Mouse (Mus musculus): ENCODE data around the gene Slc12a8. TPM values are rescaled to one million over a fixed set of nuclear protein-coding genes. Genes with fewer than 3 reads are reported as not detected.
"Not testable (repeated sequence)": the region's sequence is repeated elsewhere in the genome, so short reads cannot be mapped to it uniquely, and the experiment has no call there.

Slc12a8 gene
- total RNA-seq (2015) (not detected in 2 replicates), total RNA-seq (2017) (not detected in 2 replicates)

GRCm38 (mm10) chr16:33516807-33517565 lies at the start of gene Slc12a8:
Gene Slc12a8 (plus strand): TSS chr16:33517328.
- no peak for ATAC-seq (replicated peaks; ENCODE audit: poor library complexity)

- no peak for ATAC-seq (replicated peaks; ENCODE audit: poor library complexity)
Observed at GRCm38 (mm10) chr16:33467451-33467850, 49.7 kb upstream of the Slc12a8 start.

- ATAC-seq (replicated peaks; ENCODE audit: poor library complexity), result no peak
Observed at GRCm38 (mm10) chr16:33469973-33470372, 47.2 kb upstream of the Slc12a8 start.

- ATAC-seq (replicated peaks; ENCODE audit: poor library complexity), result 0 out of 2 replicates have a peak, but pooled peaks have one; percentile 31
Observed at GRCm38 (mm10) chr16:33474381-33474780, 42.7 kb upstream of the Slc12a8 start.

- no peak for ATAC-seq (replicated peaks; ENCODE audit: poor library complexity)
Observed at GRCm38 (mm10) chr16:33479926-33480325, 37.2 kb upstream of the Slc12a8 start.

- ATAC-seq (replicated peaks; ENCODE audit: poor library complexity), result peak; percentile 83
Observed at GRCm38 (mm10) chr16:33481148-33481547, 36.0 kb upstream of the Slc12a8 start.

GRCm38 (mm10) chr16:33482309-33482708 lies 34.8 kb upstream of the Slc12a8 start:
- ATAC-seq (replicated peaks; ENCODE audit: poor library complexity), result no peak

GRCm38 (mm10) chr16:33487709-33488108 lies 29.4 kb upstream of the Slc12a8 start:
- ATAC-seq (replicated peaks; ENCODE audit: poor library complexity), result no peak

- no peak for ATAC-seq (replicated peaks; ENCODE audit: poor library complexity)
Observed at GRCm38 (mm10) chr16:33494374-33494773, 22.8 kb upstream of the Slc12a8 start.

GRCm38 (mm10) chr16:33508082-33508481 lies 9.0 kb upstream of the Slc12a8 start:
- ATAC-seq (replicated peaks; ENCODE audit: poor library complexity), result no peak

GRCm38 (mm10) chr16:33509231-33509630 lies 7.9 kb upstream of the Slc12a8 start:
- not testable (repeated sequence) for ATAC-seq (replicated peaks; ENCODE audit: poor library complexity)

GRCm38 (mm10) chr16:33510856-33511255 lies 6.3 kb upstream of the Slc12a8 start:
- not testable (repeated sequence) for ATAC-seq (replicated peaks; ENCODE audit: poor library complexity)

- no peak for ATAC-seq (replicated peaks; ENCODE audit: poor library complexity)
Observed at GRCm38 (mm10) chr16:33512555-33512954, 4.6 kb upstream of the Slc12a8 start.

GRCm38 (mm10) chr16:33517627-33518026 lies 499 bp downstream of the Slc12a8 start:
- ATAC-seq (replicated peaks; ENCODE audit: poor library complexity), result no peak

GRCm38 (mm10) chr16:33518236-33518635 lies 1.1 kb downstream of the Slc12a8 start:
- no peak for ATAC-seq (replicated peaks; ENCODE audit: poor library complexity)

GRCm38 (mm10) chr16:33519916-33520568 lies 2.9 kb downstream of the Slc12a8 start:
- no peak for ATAC-seq (replicated peaks; ENCODE audit: poor library complexity)

GRCm38 (mm10) chr16:33522516-33522915 lies 5.4 kb downstream of the Slc12a8 start:
- no peak for ATAC-seq (replicated peaks; ENCODE audit: poor library complexity)

GRCm38 (mm10) chr16:33523571-33523970 lies 6.4 kb downstream of the Slc12a8 start:
- no peak for ATAC-seq (replicated peaks; ENCODE audit: poor library complexity)

GRCm38 (mm10) chr16:33529502-33530454 lies 12.7 kb downstream of the Slc12a8 start:
- peak; percentile 37; the same call in 1 of the 2 replicates for ATAC-seq (replicated peaks; ENCODE audit: poor library complexity)

GRCm38 (mm10) chr16:33531184-33531583 lies 14.1 kb downstream of the Slc12a8 start:
- ATAC-seq (replicated peaks; ENCODE audit: poor library complexity), result no peak

- no peak for ATAC-seq (replicated peaks; ENCODE audit: poor library complexity)
Observed at GRCm38 (mm10) chr16:33536456-33536855, 19.3 kb downstream of the Slc12a8 start.
